Mouse (Mus musculus) bone marrow macrophage, adult 2 months (primary cell): Measurements from ENCODE around the gene Dkkl1.

Experiments used
- CTCF ChIP-seq: IDR thresholded peaks from 2 replicates; pipeline ENCODE4 v1.5.1; 2012; ENCODE audit warnings: low read depth, mild to moderate bottlenecking, low read length, moderate library complexity
- POLR2A ChIP-seq: IDR thresholded peaks from 2 replicates; pipeline ENCODE4 v1.6.1; 2012; ENCODE audit warnings: mild to moderate bottlenecking, low read depth, low read length, borderline replicate concordance

GRCm38 (mm10) chr7:45257063-45257840 is 45.3 kb upstream of the Dkkl1 start:
- TF ChIP-seq CTCF: no peak
- TF ChIP-seq POLR2A: no peak
